Mouse (Mus musculus) CH12.LX (cell line): ENCODE results near the gene Marveld3. TPM values are rescaled to one million over a fixed set of nuclear protein-coding genes. Genes with fewer than 3 reads are reported as not detected.

Experiments used
- DNase-seq: peaks from one replicate; pipeline ENCODE4 v3.0.0-alpha.2; 2013; ENCODE audit errors: extremely low read depth
- H3K27ac ChIP-seq: 2 replicates; pipeline ENCODE4 v1.5.1; 2012; ENCODE audit warnings: low read depth, mild to moderate bottlenecking, control low read depth, moderate library complexity; ENCODE audit not compliant: insufficient read depth
- H3K27me3 ChIP-seq: replicated peaks from 2 replicates; pipeline ENCODE3; 2012; ENCODE audit warnings: inconsistent platforms
- H3K36me3 ChIP-seq, 2 experiments: replicated peaks in 1 of 2; 2 replicates each; pipeline versions ENCODE3 to v1.6.1; 2012; ENCODE audit warnings: inconsistent platforms in 1 of 2, low read length in 1 of 2, mild to moderate bottlenecking in 1 of 2, mixed read lengths in 1 of 2, moderate library complexity in 1 of 2; ENCODE audit not compliant: control insufficient read depth in 1 of 2, insufficient read depth in 1 of 2
- H3K4me1 ChIP-seq, 2 experiments: 2 replicates each; pipeline ENCODE4 v1.6.1; 2012; ENCODE audit warnings: inconsistent platforms in 1 of 2, moderate library complexity in 1 of 2; ENCODE audit not compliant: insufficient read depth in 2 of 2, control insufficient read depth in 1 of 2
- H3K4me2 ChIP-seq: 2 replicates; pipeline ENCODE4 v1.6.1; 2012; ENCODE audit warnings: low read depth, mild to moderate bottlenecking, control low read depth; ENCODE audit not compliant: poor library complexity, insufficient read depth, severe bottlenecking
- H3K4me3 ChIP-seq, 3 experiments: fragments of 150-350 bp in 1 of 3; sonication (generic) in 1 of 3; replicated peaks in 1 of 3; 2 replicates each; pipeline versions ENCODE3 to v1.5.1; 2011 to 2012; ENCODE audit warnings: low read depth in 2 of 3, low read length in 2 of 3, mild to moderate bottlenecking in 2 of 3, moderate library complexity in 2 of 3, control low read depth in 1 of 3, improper control_type of control experiment in 1 of 3, inconsistent platforms in 1 of 3, mixed read lengths in 1 of 3; ENCODE audit not compliant: poor library complexity in 1 of 3
- H3K79me2 ChIP-seq: replicated peaks from 2 replicates; pipeline ENCODE4 v1.6.1; 2012; ENCODE audit warnings: mild to moderate bottlenecking, moderate library complexity; ENCODE audit not compliant: control insufficient read depth, poor library complexity, insufficient read depth, severe bottlenecking; ENCODE audit errors: extremely low read depth
- H3K9ac ChIP-seq: 2 replicates; pipeline ENCODE4 v1.6.1; 2012; ENCODE audit warnings: low read depth, mild to moderate bottlenecking, control low read depth, moderate library complexity; ENCODE audit not compliant: insufficient read depth
- H3K9me3 ChIP-seq: replicated peaks from 2 replicates; pipeline ENCODE3; 2012; ENCODE audit warnings: low read length, inconsistent platforms, mixed read lengths
- BHLHE40 ChIP-seq: IDR thresholded peaks from 2 replicates; pipeline ENCODE4 v1.6.1; 2011; ENCODE audit warnings: mild to moderate bottlenecking, low read depth, low read length, improper control_type of control experiment
- CHD1 ChIP-seq: IDR thresholded peaks from 2 replicates; pipeline ENCODE4 v1.6.1; 2012; ENCODE audit warnings: low read depth, low read length, improper control_type of control experiment, inconsistent platforms
- CTCF ChIP-seq, 2 experiments: IDR thresholded peaks in 1 of 2; conservative IDR thresholded peaks in 1 of 2; 2 replicates each; pipeline ENCODE4 v1.5.1; 2011 to 2012; ENCODE audit warnings: low read depth in 2 of 2, low read length in 2 of 2, improper control_type of control experiment in 1 of 2, inconsistent platforms in 1 of 2, mild to moderate bottlenecking in 1 of 2, moderate library complexity in 1 of 2
- E2F4 ChIP-seq: IDR thresholded peaks from 2 replicates; pipeline ENCODE4 v1.6.1; 2011; ENCODE audit warnings: low read depth, low read length, improper control_type of control experiment; ENCODE audit not compliant: insufficient replicate concordance
- EP300 ChIP-seq: IDR thresholded peaks from 2 replicates; pipeline ENCODE4 v1.6.1; 2011; ENCODE audit warnings: low read length, improper control_type of control experiment
- ETS1 ChIP-seq: conservative IDR thresholded peaks from 2 replicates; pipeline ENCODE4 v1.6.1; 2012; ENCODE audit warnings: low read depth, mild to moderate bottlenecking, inconsistent platforms, low read length, improper control_type of control experiment, moderate library complexity
- HCFC1 ChIP-seq: IDR thresholded peaks from 2 replicates; pipeline ENCODE4 v1.6.1; 2012; ENCODE audit warnings: low read depth, mild to moderate bottlenecking, inconsistent platforms, low read length, improper control_type of control experiment
- JUN ChIP-seq: IDR thresholded peaks from 2 replicates; pipeline ENCODE4 v1.6.1; 2011; ENCODE audit warnings: low read depth, mild to moderate bottlenecking, low read length, improper control_type of control experiment, moderate library complexity; ENCODE audit not compliant: insufficient read depth
- MAX ChIP-seq: IDR thresholded peaks from 2 replicates; pipeline ENCODE4 v1.6.1; 2011; ENCODE audit warnings: low read length, improper control_type of control experiment
- MEF2A ChIP-seq: IDR thresholded peaks from 2 replicates; pipeline ENCODE4 v1.6.1; 2014; ENCODE audit warnings: low read depth, mild to moderate bottlenecking, inconsistent platforms, low read length, improper control_type of control experiment, borderline replicate concordance
- MXI1 ChIP-seq: IDR thresholded peaks from 2 replicates; pipeline ENCODE4 v1.6.1; 2011; ENCODE audit warnings: mild to moderate bottlenecking, low read depth, low read length, improper control_type of control experiment
- NRF1 ChIP-seq: IDR thresholded peaks from 2 replicates; pipeline ENCODE4 v1.6.1; 2014; ENCODE audit warnings: low read depth, mild to moderate bottlenecking, inconsistent platforms, low read length, improper control_type of control experiment, moderate library complexity
- PAX5 ChIP-seq: IDR thresholded peaks from 2 replicates; pipeline ENCODE4 v1.6.1; 2012; ENCODE audit warnings: low read length, inconsistent platforms, mixed read lengths
- POLR2A ChIP-seq: IDR thresholded peaks from 2 replicates; pipeline ENCODE4 v1.6.1; 2011; ENCODE audit warnings: low read depth, mild to moderate bottlenecking, improper control_type of control experiment, low read length
- RCOR1 ChIP-seq: conservative IDR thresholded peaks from 2 replicates; pipeline ENCODE4 v1.6.1; 2012; ENCODE audit warnings: low read depth, mild to moderate bottlenecking, inconsistent platforms, low read length, improper control_type of control experiment
- SIN3A ChIP-seq: IDR thresholded peaks from 2 replicates; pipeline ENCODE4 v1.6.1; 2012; ENCODE audit warnings: low read length, improper control_type of control experiment, inconsistent platforms
- SMC3 ChIP-seq: IDR thresholded peaks from 2 replicates; pipeline ENCODE4 v1.6.1; 2011; ENCODE audit warnings: low read depth, low read length, improper control_type of control experiment
- TBP ChIP-seq: conservative IDR thresholded peaks from 2 replicates; pipeline ENCODE4 v1.6.1; 2011; ENCODE audit warnings: low read depth, low read length, improper control_type of control experiment
- TCF12 ChIP-seq: IDR thresholded peaks from 2 replicates; pipeline ENCODE4 v1.6.1; 2014; ENCODE audit warnings: low read depth, mild to moderate bottlenecking, inconsistent platforms, low read length, improper control_type of control experiment
- USF2 ChIP-seq: conservative IDR thresholded peaks from 2 replicates; pipeline ENCODE4 v1.6.1; 2011; ENCODE audit warnings: low read depth, low read length, improper control_type of control experiment
- ZKSCAN1 ChIP-seq: IDR thresholded peaks from 2 replicates; pipeline ENCODE4 v1.6.1; 2012; ENCODE audit warnings: low read depth, inconsistent platforms, low read length, improper control_type of control experiment, borderline replicate concordance
- ZMIZ1 ChIP-seq: IDR thresholded peaks from 2 replicates; pipeline ENCODE4 v1.6.1; 2012; ENCODE audit warnings: low read depth, mild to moderate bottlenecking, inconsistent platforms, low read length, improper control_type of control experiment
- dilution Hi-C: fragments of 300-500 bp; cut with MboI; formaldehyde crosslinking; loops from 2 replicates; pipeline ENCODE4 v1.14.3; 2020; ENCODE audit warnings: low sequenced_read_pairs; ENCODE audit not compliant: extremely low pct_unique_long_range_greater_than_20kb, extremely low pct_ligation_motif_present
- in situ Hi-C: fragments of 300-500 bp; cut with MboI; formaldehyde crosslinking; loops from 3 replicates; pipeline ENCODE4 v1.14.3; 2019; ENCODE audit warnings: low sequenced_read_pairs, low pct_ligation_motif_present, low pct_unique_long_range_greater_than_20kb, mixed read lengths
- polyA plus RNA-seq: library from polyadenylated mRNA; unstranded; fragments of >175 nt; gene quantifications from 2 replicates; pipeline ENCODE4 v1.2.1, GENCODE M21; 2012; ENCODE audit warnings: low read depth; ENCODE audit not compliant: insufficient read length
- total RNA-seq, 2 experiments: library from RNA; depleted of rRNA; stranded (reverse); fragments of 300-350 nt in 1 of 2; fragments of >200 nt in 1 of 2; gene quantifications; 2 replicates each; pipeline ENCODE4 v1.2.3; 2012 to 2014

The Marveld3 gene
- total and polyA plus RNA-seq, 3 experiments: not detected

DNA sequence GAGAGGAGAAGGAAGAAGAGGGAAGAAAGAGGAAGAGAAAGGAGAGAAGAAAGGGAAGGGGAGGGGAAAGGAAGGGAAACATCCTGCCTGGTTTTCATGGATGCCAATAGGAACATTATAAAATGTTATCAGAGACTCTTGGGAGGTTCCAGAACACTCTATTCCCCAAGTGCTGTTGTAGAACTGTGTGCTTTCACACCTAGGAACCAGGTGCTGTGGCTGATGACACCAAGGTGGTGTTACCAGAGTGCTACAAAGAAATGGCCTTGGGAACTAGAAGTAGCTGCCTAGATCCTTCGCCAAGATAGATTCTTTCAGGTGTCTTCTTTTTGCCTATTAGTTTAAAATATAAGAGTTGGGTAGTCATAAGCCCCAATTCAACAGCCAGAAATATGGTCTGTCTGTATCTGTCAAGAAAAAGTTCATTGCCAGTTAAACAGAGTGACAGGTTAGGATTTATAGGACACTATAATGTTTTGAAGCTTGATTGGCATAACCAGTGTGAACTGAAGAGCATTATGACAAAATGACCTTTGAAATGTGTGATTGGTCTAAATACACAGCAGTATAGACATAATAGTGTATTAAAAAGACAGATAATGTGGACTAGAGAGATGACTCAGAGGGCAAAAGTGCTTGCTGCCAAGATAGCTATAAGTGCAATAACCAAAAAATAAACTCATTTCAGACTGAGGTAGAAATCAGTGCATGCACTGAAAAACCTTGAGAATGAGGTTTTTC, 56.9 kb downstream of the Marveld3 start:
- no peak for DNase-seq
- Histone ChIP-seq H3K9ac (no peak overlapping the region), H3K36me3 (peaks cover 8 to 55% of the 10 kb centered on the region in 2 experiments), H3K27ac (no peak overlapping the region), H3K4me3 (no peak overlapping the region), H3K4me1 (peaks cover 2 to 49% of the 10 kb centered on the region in 2 experiments; a peak in 2 of 4 replicates), H3K79me2 (no peaks in the 10 kb centered on the region), H3K27me3 (no peaks in the 10 kb centered on the region)
- dilution Hi-C loops: no loop called here
- in situ Hi-C loops: loop anchor here (5.0 kb wide), 1 partner anchor 38 kb away; the partner anchor contains the start of gene Phlpp2
- no peak for TF ChIP-seq JUN
- no peak for TF ChIP-seq RCOR1
- TF ChIP-seq ZMIZ1: no peak
- TF ChIP-seq USF2: no peak
- no peak for TF ChIP-seq E2F4
- TF ChIP-seq BHLHE40: no peak
- TF ChIP-seq, all 38 proteins: peak for 0
- Histone ChIP-seq H3K9me3 (peaks cover 3% of the 10 kb centered on the region), H3K4me2 (no peak overlapping the region)

DNA sequence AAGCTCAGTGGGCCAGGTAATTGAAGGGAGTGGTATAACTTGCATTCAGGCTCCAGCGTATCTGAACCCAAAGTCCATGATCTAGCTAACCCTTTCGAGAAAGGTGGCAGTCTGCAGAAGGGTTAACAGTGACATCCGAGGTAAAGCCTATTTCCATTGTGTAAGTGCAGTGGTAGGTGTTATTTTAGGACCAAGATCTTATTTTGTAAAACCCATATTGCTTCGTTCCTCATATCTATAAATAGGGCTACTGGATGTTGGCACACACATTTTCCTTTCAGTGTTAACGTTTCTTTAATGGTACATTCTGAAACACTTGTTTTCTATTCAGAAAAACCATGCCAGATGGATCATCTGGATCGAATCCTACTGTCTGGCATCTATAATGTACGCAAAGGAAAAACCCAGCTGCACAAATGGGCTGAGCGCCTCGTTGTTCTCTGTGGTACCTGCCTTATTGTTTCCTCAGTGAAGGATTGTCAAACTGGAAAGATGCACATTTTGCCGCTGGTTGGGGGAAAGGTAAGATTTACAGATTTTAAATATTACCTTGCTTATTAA, 58.0 kb downstream of the Marveld3 start:
- in situ Hi-C loops (loop anchor here (5.0 kb wide), 1 partner anchor 37 kb away; the partner anchor contains the start of gene Phlpp2), dilution Hi-C loops (no loop called here)
- H3K4me3 ChIP-seq: no peak overlapping the region
- H3K27me3 ChIP-seq: no peaks in the 10 kb centered on the region
- H3K4me2 ChIP-seq: no peak overlapping the region
- TF ChIP-seq MEF2A: peak; percentile 82; the same call in 1 of the 2 replicates
- TF ChIP-seq EP300: 0 out of 2 replicates have a peak, but pooled peaks have one; percentile 17
- TF ChIP-seq MAX: no peak
- peaks cover 2 to 44% of the 10 kb centered on the region in 2 experiments; a peak in 2 of 4 replicates for H3K4me1 ChIP-seq
- H3K36me3 ChIP-seq: peaks cover 5 to 51% of the 10 kb centered on the region in 2 experiments
- no peak overlapping the region for H3K27ac ChIP-seq
- no peaks in the 10 kb centered on the region for H3K79me2 ChIP-seq
- no peak overlapping the region for H3K9ac ChIP-seq
- H3K9me3 ChIP-seq: peaks cover 3% of the 10 kb centered on the region
- peak; percentile 24 for DNase-seq

GRCm38 (mm10) chr8:109902379-109902778, 59.6 kb downstream of the Marveld3 start:
- dilution Hi-C loops (no loop called here), in situ Hi-C loops (loop anchor here (5.0 kb wide), 1 partner anchor 35 kb away; the partner anchor contains the start of gene Phlpp2)
- Histone ChIP-seq H3K27ac (no peak overlapping the region), H3K9me3 (peaks cover 3% of the 10 kb centered on the region), H3K27me3 (no peaks in the 10 kb centered on the region), H3K36me3 (peaks cover 0 to 37% of the 10 kb centered on the region in 2 experiments), H3K4me3 (no peak overlapping the region), H3K4me2 (no peak overlapping the region), H3K9ac (no peak overlapping the region), H3K79me2 (no peaks in the 10 kb centered on the region), H3K4me1 (peaks cover 2 to 41% of the 10 kb centered on the region in 2 experiments; a peak in 2 of 4 replicates)
- peak; percentile 53 for DNase-seq
- TF ChIP-seq MXI1: no peak
- no peak for TF ChIP-seq ZKSCAN1
- no peak for TF ChIP-seq RCOR1
- no peak for TF ChIP-seq TBP
- TF ChIP-seq EP300: peak; percentile 45; the same call in 1 of the 2 replicates
- TF ChIP-seq CHD1: no peak
- no peak for TF ChIP-seq SMC3
- TF ChIP-seq USF2: no peak
- TF ChIP-seq BHLHE40: no peak
- no peak for TF ChIP-seq POLR2A
- peak in 1 of 2 experiments; percentile 28; a peak in 1 of 4 replicates for TF ChIP-seq CTCF (conservative IDR thresholded peaks at IDR 0.05 in 1 of 2, IDR thresholded peaks at IDR 0.05 in 1 of 2; ENCODE audit: low read depth in 2 of 2, low read length in 2 of 2)
- no peak for TF ChIP-seq JUN
- TF ChIP-seq PAX5: no peak
- 0 out of 2 replicates have a peak, but pooled peaks have one; percentile 13 for TF ChIP-seq ETS1
- no peak for TF ChIP-seq ZMIZ1
- TF ChIP-seq TCF12: 0 out of 2 replicates have a peak, but pooled peaks have one; percentile 22
- no peak for TF ChIP-seq MAX
- no peak for TF ChIP-seq NRF1
- TF ChIP-seq HCFC1: no peak
- TF ChIP-seq SIN3A: no peak
